Mouse (Mus musculus) layer of hippocampus, postnatal 36 days (tissue): ENCODE measurements at regions not wholly inside any gene's neighbourhood (a gene's known extent, or its start where the extent isn't known, plus 50 kb on each side); places are given as distances from the start of the nearest gene placed in this dataset.

Experiments used
- DNase-seq, 2 experiments: peaks; one replicate each; pipeline ENCODE4 v3.0.0; 2022

- DNase-seq, result no peak
These were observed 202.2 kb downstream of the Sipa1l2 start for GRCm38 (mm10) chr8:125367374-125367773.

GRCm38 (mm10) chr8:125365004-125365403 lies 204.6 kb downstream of the Sipa1l2 start:
- peak; percentile 71 to 73 for DNase-seq

DNA sequence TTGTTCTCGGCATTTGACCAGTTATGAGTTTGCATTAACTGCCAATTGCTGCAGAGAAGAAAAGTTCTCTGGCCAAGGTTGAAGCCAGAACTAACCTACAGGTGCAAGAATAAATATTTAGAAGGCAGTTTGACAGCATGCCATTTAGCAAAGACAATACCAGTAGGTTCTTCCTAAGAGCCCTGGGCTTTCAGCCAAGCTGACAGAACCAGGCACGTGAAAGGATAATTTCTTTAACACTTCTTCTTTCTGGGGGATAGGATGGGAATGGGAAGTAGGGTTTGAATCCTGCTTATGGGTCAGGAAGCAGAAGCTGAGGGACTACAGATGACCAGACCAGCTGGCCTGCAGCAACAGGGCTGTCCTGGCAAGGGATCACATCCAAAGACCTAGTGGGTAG lies 210.2 kb downstream of the Sipa1l2 start:
- DNase-seq, result no peak

GRCm38 (mm10) chr8:125357759-125358158 lies 211.8 kb downstream of the Sipa1l2 start:
- no peak for DNase-seq

GRCm38 (mm10) chr8:125355059-125355509 lies 214.5 kb downstream of the Sipa1l2 start:
- DNase-seq, result no peak

- no peak for DNase-seq
These were observed 217.3 kb downstream of the Sipa1l2 start for GRCm38 (mm10) chr8:125352276-125352675.

- DNase-seq, result no peak
These were observed 218.0 kb downstream of the Sipa1l2 start for GRCm38 (mm10) chr8:125351486-125352032.

GRCm38 (mm10) chr8:125349290-125350025 lies 220.2 kb downstream of the Sipa1l2 start:
- no peak for DNase-seq

DNA sequence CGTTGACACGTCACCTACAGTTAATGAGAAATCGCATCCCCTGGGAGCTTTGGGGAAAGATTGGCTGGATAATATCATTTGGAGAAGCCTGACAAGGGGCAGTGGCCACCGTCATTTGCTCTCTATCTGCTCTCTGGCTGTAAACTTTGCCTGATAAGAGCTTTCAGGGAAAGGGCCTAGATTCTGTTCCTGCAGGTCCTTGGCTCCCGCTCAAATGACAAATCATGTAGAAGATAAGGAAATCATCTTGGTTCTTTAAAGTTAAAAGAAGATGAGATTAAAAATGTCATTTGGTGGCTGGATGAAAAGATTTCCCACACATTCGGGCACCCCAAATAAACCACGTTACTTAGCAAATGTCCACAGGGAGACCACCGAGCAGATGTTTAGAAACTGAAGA lies 223.4 kb downstream of the Sipa1l2 start:
- DNase-seq, result no peak

DNA sequence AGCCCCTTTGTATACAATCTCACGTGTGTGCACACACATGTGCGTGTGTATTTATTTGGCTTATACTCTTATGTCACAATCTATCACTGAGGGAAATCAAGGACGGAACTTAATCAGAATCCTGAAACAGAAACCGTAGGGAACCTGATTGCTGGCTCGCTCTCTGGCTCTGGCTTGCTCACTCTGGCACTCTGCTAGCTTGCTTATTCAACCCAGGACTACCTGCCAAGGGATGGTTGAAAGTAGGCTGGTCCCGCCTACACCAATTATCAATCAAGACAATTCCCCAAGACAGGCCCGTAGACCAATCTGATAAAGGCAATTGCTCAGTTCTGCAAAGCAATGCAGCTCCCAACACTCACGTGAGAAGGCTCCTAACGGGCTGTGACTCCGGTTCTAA lies 224.0 kb downstream of the Sipa1l2 start:
- DNase-seq, result peak; percentile 24 to 34

- DNase-seq, result no peak
These were observed 225.7 kb downstream of the Sipa1l2 start for GRCm38 (mm10) chr8:125343867-125344266.

- DNase-seq, result no peak
These were observed 227.1 kb downstream of the Sipa1l2 start for GRCm38 (mm10) chr8:125342521-125342920.

DNA sequence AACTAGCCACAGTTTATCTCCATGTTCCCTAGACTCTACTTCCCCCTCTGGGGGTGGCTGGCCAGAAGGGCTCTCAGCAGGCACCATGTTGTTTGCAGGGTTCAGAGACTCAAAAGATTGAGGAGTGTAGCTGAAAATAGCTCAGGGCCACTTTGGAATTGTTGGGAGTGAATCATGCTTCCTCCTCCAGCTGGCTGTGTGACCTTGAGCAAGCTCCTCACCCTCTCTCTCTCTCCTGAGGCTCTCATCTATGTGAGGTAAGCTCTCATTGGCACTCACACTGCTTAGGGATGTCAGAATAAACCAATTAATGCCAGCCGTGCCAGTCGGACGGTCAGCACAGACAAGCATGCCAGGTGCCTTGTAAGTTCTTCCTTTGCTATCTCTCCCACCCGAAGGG lies 228.0 kb downstream of the Sipa1l2 start:
- DNase-seq, result no peak

- DNase-seq, result no peak
These were observed 231.4 kb downstream of the Sipa1l2 start for GRCm38 (mm10) chr8:125338222-125338621.

- DNase-seq, result no peak
These were observed 232.0 kb downstream of the Sipa1l2 start for GRCm38 (mm10) chr8:125337444-125338077.

DNA sequence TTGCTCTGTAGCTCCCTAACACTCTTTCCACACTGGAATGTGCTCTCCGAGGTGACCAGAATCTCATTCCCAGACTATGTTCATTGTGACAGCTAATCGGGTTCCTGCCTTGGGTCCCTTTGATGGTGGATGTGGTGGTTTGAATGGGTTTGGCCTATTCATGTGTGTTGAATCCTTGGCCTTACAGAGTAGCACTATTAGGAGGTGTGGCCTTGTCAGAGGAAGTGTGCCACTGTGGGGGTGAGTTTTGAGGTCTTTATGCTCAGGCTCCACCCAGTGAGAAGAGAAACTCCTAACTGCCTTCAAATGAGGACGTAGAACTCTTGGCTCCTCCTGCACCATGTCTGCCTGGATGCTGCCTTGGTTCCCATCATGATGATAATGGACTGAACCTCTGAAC lies 232.8 kb downstream of the Sipa1l2 start:
- DNase-seq, result no peak

GRCm38 (mm10) chr8:125335575-125336370 lies 233.8 kb downstream of the Sipa1l2 start:
- no peak for DNase-seq

DNA sequence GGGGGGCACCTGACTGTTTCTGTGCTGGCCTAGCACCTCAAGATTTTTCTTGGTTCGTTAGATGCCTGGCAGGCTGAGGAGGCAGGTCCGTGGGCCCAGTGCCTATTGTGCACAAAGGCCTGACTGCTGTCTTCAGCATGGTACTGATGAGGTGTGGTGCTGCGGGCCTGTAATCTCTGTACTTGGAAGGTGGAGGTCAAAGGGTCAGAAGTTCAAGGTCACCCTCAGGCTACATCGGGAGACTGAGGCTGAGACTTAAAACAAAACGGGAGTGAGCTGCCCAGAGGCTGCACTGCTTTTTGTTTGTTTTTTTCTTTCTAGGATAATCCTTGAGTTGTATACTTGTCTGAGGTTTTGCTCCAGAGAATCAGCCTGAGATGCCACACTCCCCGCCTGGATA lies 234.4 kb downstream of the Sipa1l2 start:
- no peak for DNase-seq

GRCm38 (mm10) chr8:125330638-125331037 lies 239.0 kb downstream of the Sipa1l2 start:
- DNase-seq, result no peak

DNA sequence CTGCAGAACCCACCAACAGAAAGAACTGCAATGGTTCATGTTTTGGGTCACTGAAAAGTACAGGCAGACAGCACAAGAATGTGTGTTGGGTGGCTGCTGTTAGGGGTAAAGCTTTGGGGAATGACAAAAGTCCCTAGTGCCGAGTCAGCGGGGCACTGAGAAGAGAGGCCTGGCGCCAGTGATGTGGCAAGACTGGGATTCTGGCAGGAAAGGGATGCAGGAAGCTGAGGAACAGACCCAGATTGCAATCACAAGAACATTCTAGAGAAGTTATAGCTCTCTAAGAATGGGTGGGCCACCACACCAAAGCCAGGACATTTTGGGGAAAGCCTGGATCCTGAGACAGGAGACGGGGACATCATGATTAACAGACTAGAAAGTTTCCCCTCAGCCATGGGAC lies 241.0 kb downstream of the Sipa1l2 start:
- no peak for DNase-seq

DNA sequence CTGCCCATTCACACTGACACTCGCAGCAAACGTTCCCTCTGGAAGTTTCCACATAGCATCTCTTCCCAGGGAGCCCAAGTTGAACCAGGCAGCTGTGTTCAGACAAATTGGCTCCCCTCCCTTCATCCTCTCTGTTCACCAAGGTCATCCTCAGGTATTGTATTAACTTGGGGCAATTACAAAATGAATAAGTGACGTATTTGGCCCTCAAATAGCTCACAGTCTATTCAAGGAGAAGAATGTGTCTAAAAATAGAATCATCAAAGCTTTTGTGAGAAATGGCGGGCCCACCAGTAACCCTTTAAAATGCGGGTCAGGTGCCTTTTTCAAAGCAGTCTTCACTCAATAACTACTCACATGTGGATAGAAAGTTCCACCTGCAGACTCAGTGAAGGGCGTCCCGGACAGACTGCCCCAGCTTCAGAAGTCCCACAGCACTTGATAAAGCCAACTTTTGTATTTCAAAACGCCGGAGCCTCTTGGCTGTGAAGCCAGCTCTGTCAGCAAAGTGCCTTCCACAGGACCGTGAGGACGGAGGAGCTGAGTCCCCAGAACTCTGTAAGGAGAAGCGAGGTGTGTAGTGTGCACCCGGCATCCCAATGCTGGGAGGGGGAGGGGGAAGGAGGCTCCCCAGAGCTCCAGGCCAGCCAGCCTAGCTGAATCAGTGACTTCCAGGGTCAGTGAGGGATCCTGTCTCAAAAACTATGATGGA lies 241.9 kb downstream of the Sipa1l2 start:
- DNase-seq, result no peak

DNA sequence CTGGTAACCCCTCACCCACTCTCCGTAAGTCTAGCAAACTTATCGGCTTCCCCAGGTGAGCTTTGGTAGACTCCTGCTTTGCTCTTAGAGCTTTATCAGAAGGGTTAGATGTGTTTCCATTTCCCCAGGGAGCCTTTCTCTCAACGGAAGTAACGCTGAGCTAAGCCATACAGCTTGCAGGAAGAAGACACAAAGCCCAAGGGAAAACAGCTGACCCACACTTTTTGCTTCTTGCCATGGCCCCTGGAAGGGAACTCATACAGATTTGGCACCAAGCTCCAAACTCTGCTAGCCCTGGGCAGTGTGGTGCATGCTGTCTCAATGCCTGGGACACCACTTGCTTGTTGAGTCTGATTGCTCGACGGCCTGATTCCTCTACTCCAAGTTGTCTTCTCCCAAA lies 242.6 kb downstream of the Sipa1l2 start:
- no peak for DNase-seq
